In genomic region chr16:5507261-5507660, GRCm38 (mm10) we compare ENCODE assay signal across 23 mouse cellular contexts.
DNase-seq lines count a peak whose midpoint lies in the region; ATAC-seq lines count a peak whose summit lies in the region.
"Had no signal": no experiment of that assay in that cellular context is flagged by ENCODE, and none has a peak within 500 bp of the region (broad histone marks: within the 10 kb centered on the region; RNA-seq: fewer than 3 reads in every experiment).

No protein-coding gene starts in this region.

- H3K36me3 ChIP-seq in hindbrain, embryonic 15.5 days: no peaks in the 10 kb centered on the region
- H3K36me3 ChIP-seq in hindbrain, embryonic 12.5 days: no peaks in the 10 kb centered on the region
- H3K36me3 ChIP-seq in midbrain, embryonic 16.5 days (ENCODE audit: control insufficient read depth, insufficient read depth, low read length): no peaks in the 10 kb centered on the region
- H3K36me3 ChIP-seq: embryonic facial prominence, embryonic 13.5 days; G1E; heart, embryonic 13.5 days had no signal

- no peaks in the 10 kb centered on the region for H3K27me3 ChIP-seq in hindbrain, embryonic 15.5 days
- 0 out of 2 replicates have a peak, but pooled peaks cover 2% of the 10 kb centered on the region for H3K27me3 ChIP-seq in hindbrain, embryonic 12.5 days
- no peaks in the 10 kb centered on the region for H3K27me3 ChIP-seq in midbrain, embryonic 16.5 days (ENCODE audit: control insufficient read depth, insufficient read depth, low read depth, low read length)
- H3K27me3 ChIP-seq: embryonic facial prominence, embryonic 13.5 days; heart, embryonic 13.5 days had no signal

- DNase-seq in cerebellum, postnatal 10 days: peak; percentile 71 to 78
- no peak for DNase-seq in cerebellum, adult 11 months
- peak; percentile 21 for DNase-seq in brain, adult 2 months (ENCODE audit: low read depth, low spot score)
- DNase-seq in kidney, adult 8-10 months: no peak
- no peak for DNase-seq in thymus, adult 18-20 months
- DNase-seq: adrenal gland, adult 8-10 months; cerebellum, adult 18-20 months; gastrocnemius, adult 2 months; heart, adult 11 months; heart, postnatal 36 days; liver; lung, adult 18-20 months; lung, postnatal 36 days; right cerebral cortex, postnatal 25 days; thymus, postnatal 25 days had no signal

- H3K27ac ChIP-seq in hindbrain, embryonic 15.5 days (replicated peaks): peak overlapping the region; percentile 25; the same call in 1 of the 2 replicates
- H3K27ac ChIP-seq in hindbrain, embryonic 12.5 days: no peak overlapping the region
- 0 out of 2 replicates have a peak overlapping the region, but pooled peaks have one; percentile 10 for H3K27ac ChIP-seq in midbrain, embryonic 16.5 days (ENCODE audit: low read length)
- H3K27ac ChIP-seq: embryonic facial prominence, embryonic 13.5 days; gastrocnemius, adult 2 months; heart, embryonic 13.5 days had no signal

- 0 out of 2 replicates have a peak, but pooled peaks have one; percentile 19 for ATAC-seq in hindbrain, embryonic 15.5 days (ENCODE audit: low FRiP score, low read depth)
- ATAC-seq in hindbrain, embryonic 12.5 days (ENCODE audit: low FRiP score): no peak
- no peak for ATAC-seq in midbrain, embryonic 16.5 days
- ATAC-seq: CD4-positive, CD25-positive, alpha-beta regulatory T cell, adult 4 months; intestine, embryonic 16.5 days had no signal

- WGBS in hindbrain, embryonic 15.5 days: 55% methylated on average over 8 of the region's 8 CpGs
- WGBS in hindbrain, embryonic 12.5 days: 78% methylated on average over 8 of the region's 8 CpGs
- 67% methylated on average over 8 of the region's 8 CpGs for WGBS in midbrain, embryonic 16.5 days

- no peak overlapping the region for H3K9ac ChIP-seq in hindbrain, embryonic 15.5 days
- no peak overlapping the region for H3K9ac ChIP-seq in hindbrain, embryonic 12.5 days
- no peak overlapping the region for H3K9ac ChIP-seq in midbrain, embryonic 16.5 days (ENCODE audit: low read depth, low read length)
- H3K9ac ChIP-seq: embryonic facial prominence, embryonic 13.5 days; heart, embryonic 13.5 days had no signal

- no peak overlapping the region for H3K4me2 ChIP-seq in hindbrain, embryonic 15.5 days
- H3K4me2 ChIP-seq in hindbrain, embryonic 12.5 days (replicated peaks): no peak overlapping the region
- H3K4me2 ChIP-seq in midbrain, embryonic 16.5 days (ENCODE audit: low read length): no peak overlapping the region
- H3K4me2 ChIP-seq: embryonic facial prominence, embryonic 13.5 days; heart, embryonic 13.5 days had no signal

- H3K9me3 ChIP-seq in hindbrain, embryonic 15.5 days: no peaks in the 10 kb centered on the region
- H3K9me3 ChIP-seq in hindbrain, embryonic 12.5 days (replicated peaks): no peaks in the 10 kb centered on the region
- H3K9me3 ChIP-seq in midbrain, embryonic 16.5 days (replicated peaks; ENCODE audit: control insufficient read depth, low read length, poor library complexity, severe bottlenecking): no peaks in the 10 kb centered on the region
- H3K9me3 ChIP-seq: embryonic facial prominence, embryonic 13.5 days; heart, embryonic 13.5 days had no signal

- H3K4me3 ChIP-seq in hindbrain, embryonic 15.5 days: no peak overlapping the region
- no peak overlapping the region for H3K4me3 ChIP-seq in hindbrain, embryonic 12.5 days
- H3K4me3 ChIP-seq in midbrain, embryonic 16.5 days (ENCODE audit: low read depth, low read length): no peak overlapping the region
- H3K4me3 ChIP-seq: embryonic facial prominence, embryonic 13.5 days; gastrocnemius, adult 2 months; heart, embryonic 13.5 days had no signal

- peaks cover 7% of the 10 kb centered on the region for H3K4me1 ChIP-seq in hindbrain, embryonic 15.5 days (replicated peaks)
- no peaks in the 10 kb centered on the region for H3K4me1 ChIP-seq in hindbrain, embryonic 12.5 days
- no peaks in the 10 kb centered on the region for H3K4me1 ChIP-seq in midbrain, embryonic 16.5 days (ENCODE audit: control insufficient read depth, insufficient read depth, low read length)
- H3K4me1 ChIP-seq: embryonic facial prominence, embryonic 13.5 days; heart, embryonic 13.5 days had no signal

Comparison
In these comparisons a context has a peak if more than half of its experiments do, and no peak if none do; other contexts are left out.
1. DNase-seq: peak in cerebellum, postnatal 10 days (2 of 2) and brain, adult 2 months (single experiment); none in cerebellum, adult 11 months (single experiment), kidney, adult 8-10 months (0 of 2) and thymus, adult 18-20 months (0 of 2).